Mouse (Mus musculus): ENCODE measurements around the gene Slc25a44. TPM values are rescaled to one million over a fixed set of nuclear protein-coding genes. Genes with fewer than 3 reads are reported as not detected.

The Slc25a44 gene
- polyA plus RNA-seq, 2 experiments, result 19.1 to 21.2 TPM

GRCm38 (mm10) chr3:88450379-88451131 lies 25.6 kb upstream of the Slc25a44 start:
- Histone ChIP-seq H3K4me1 (ENCODE audit: control insufficient read depth, insufficient read depth, low read length) (peaks cover 8% of the 10 kb centered on the region; the same call in 1 of the 2 replicates), H3K9ac (ENCODE audit: low read depth, low read length, severe bottlenecking) (no peak overlapping the region), H3K27ac (replicated peaks; ENCODE audit: low read depth, low read length) (no peak overlapping the region), H3K4me3 (replicated peaks; ENCODE audit: low read length) (no peak overlapping the region), H3K27me3 (ENCODE audit: control insufficient read depth, insufficient read depth, low read length) (no peaks in the 10 kb centered on the region), H3K36me3 (ENCODE audit: control insufficient read depth, insufficient read depth, low read length) (no peaks in the 10 kb centered on the region), H3K4me2 (replicated peaks; ENCODE audit: low read depth, low read length, severe bottlenecking) (no peak overlapping the region), H3K9me3 (ENCODE audit: control insufficient read depth, low read length) (no peaks in the 10 kb centered on the region)
- 80% methylated on average over 12 of the region's 12 CpGs for whole genome bisulfite sequencing
- TF ChIP-seq POLR2A (IDR thresholded peaks at IDR 0.05; ENCODE audit: borderline replicate concordance, extremely low read depth, insufficient read depth, insufficient read length), result no peak
- DNase-seq (ENCODE audit: low spot score) (no peak), ATAC-seq (ENCODE audit: low FRiP score, low read depth) (no peak)

- Histone ChIP-seq H3K4me1 (ENCODE audit: control insufficient read depth, insufficient read depth, low read length) (peaks cover 8% of the 10 kb centered on the region; the same call in 1 of the 2 replicates), H3K4me3 (replicated peaks; ENCODE audit: low read length) (peak overlapping the region; percentile 40), H3K27me3 (ENCODE audit: control insufficient read depth, insufficient read depth, low read length) (no peaks in the 10 kb centered on the region), H3K9ac (ENCODE audit: low read depth, low read length, severe bottlenecking) (peak overlapping the region; percentile 55), H3K27ac (replicated peaks; ENCODE audit: low read depth, low read length) (peak overlapping the region; percentile 59; the same call in 1 of the 2 replicates), H3K9me3 (ENCODE audit: control insufficient read depth, low read length) (no peaks in the 10 kb centered on the region), H3K4me2 (replicated peaks; ENCODE audit: low read depth, low read length, severe bottlenecking) (peak overlapping the region; percentile 60), H3K36me3 (ENCODE audit: control insufficient read depth, insufficient read depth, low read length) (no peaks in the 10 kb centered on the region)
- TF ChIP-seq POLR2A (IDR thresholded peaks at IDR 0.05; ENCODE audit: borderline replicate concordance, extremely low read depth, insufficient read depth, insufficient read length), result peak; percentile 57; the same call in 1 of the 2 replicates
- DNase-seq (ENCODE audit: low spot score) (peak; percentile 73), ATAC-seq (ENCODE audit: low FRiP score, low read depth) (peak; percentile 90)
- 7% methylated on average over 20 of the region's 21 CpGs for WGBS
These were observed 24.6 kb upstream of the Slc25a44 start for GRCm38 (mm10) chr3:88449395-88450023.

GRCm38 (mm10) chr3:88448443-88448842 lies 23.5 kb upstream of the Slc25a44 start:
- WGBS, result 85% methylated on average over 8 of the region's 8 CpGs
- H3K9me3 ChIP-seq (ENCODE audit: control insufficient read depth, low read length), result no peaks in the 10 kb centered on the region
- no peaks in the 10 kb centered on the region for H3K36me3 ChIP-seq (ENCODE audit: control insufficient read depth, insufficient read depth, low read length)
- no peak overlapping the region for H3K4me3 ChIP-seq (replicated peaks; ENCODE audit: low read length)
- peaks cover 8% of the 10 kb centered on the region; the same call in 1 of the 2 replicates for H3K4me1 ChIP-seq (ENCODE audit: control insufficient read depth, insufficient read depth, low read length)
- H3K27ac ChIP-seq (replicated peaks; ENCODE audit: low read depth, low read length), result no peak overlapping the region
- no peak for ATAC-seq (ENCODE audit: low FRiP score, low read depth)
- H3K27me3 ChIP-seq (ENCODE audit: control insufficient read depth, insufficient read depth, low read length), result no peaks in the 10 kb centered on the region
- no peak for TF ChIP-seq POLR2A (IDR thresholded peaks at IDR 0.05; ENCODE audit: borderline replicate concordance, extremely low read depth, insufficient read depth, insufficient read length)
- H3K4me2 ChIP-seq (replicated peaks; ENCODE audit: low read depth, low read length, severe bottlenecking), result no peak overlapping the region
- DNase-seq (ENCODE audit: low spot score), result no peak
- no peak overlapping the region for H3K9ac ChIP-seq (ENCODE audit: low read depth, low read length, severe bottlenecking)

- DNase-seq (ENCODE audit: low spot score) (no peak), ATAC-seq (ENCODE audit: low FRiP score, low read depth) (no peak)
- Histone ChIP-seq H3K4me1 (ENCODE audit: control insufficient read depth, insufficient read depth, low read length) (peaks cover 8% of the 10 kb centered on the region; the same call in 1 of the 2 replicates), H3K9ac (ENCODE audit: low read depth, low read length, severe bottlenecking) (no peak overlapping the region), H3K4me2 (replicated peaks; ENCODE audit: low read depth, low read length, severe bottlenecking) (no peak overlapping the region), H3K27ac (replicated peaks; ENCODE audit: low read depth, low read length) (no peak overlapping the region), H3K4me3 (replicated peaks; ENCODE audit: low read length) (no peak overlapping the region), H3K36me3 (ENCODE audit: control insufficient read depth, insufficient read depth, low read length) (no peaks in the 10 kb centered on the region), H3K9me3 (ENCODE audit: control insufficient read depth, low read length) (no peaks in the 10 kb centered on the region), H3K27me3 (ENCODE audit: control insufficient read depth, insufficient read depth, low read length) (no peaks in the 10 kb centered on the region)
- WGBS, result 60% methylated on average over 8 of the region's 8 CpGs
- no peak for TF ChIP-seq POLR2A (IDR thresholded peaks at IDR 0.05; ENCODE audit: borderline replicate concordance, extremely low read depth, insufficient read depth, insufficient read length)
These were observed 22.8 kb upstream of the Slc25a44 start for GRCm38 (mm10) chr3:88447676-88448183.

- Histone ChIP-seq H3K4me1 (ENCODE audit: control insufficient read depth, insufficient read depth, low read length) (peaks cover 8% of the 10 kb centered on the region; the same call in 1 of the 2 replicates), H3K27ac (replicated peaks; ENCODE audit: low read depth, low read length) (no peak overlapping the region), H3K36me3 (ENCODE audit: control insufficient read depth, insufficient read depth, low read length) (0 out of 2 replicates have a peak, but pooled peaks cover 3% of the 10 kb centered on the region), H3K4me2 (replicated peaks; ENCODE audit: low read depth, low read length, severe bottlenecking) (no peak overlapping the region), H3K9ac (ENCODE audit: low read depth, low read length, severe bottlenecking) (no peak overlapping the region), H3K4me3 (replicated peaks; ENCODE audit: low read length) (no peak overlapping the region), H3K27me3 (ENCODE audit: control insufficient read depth, insufficient read depth, low read length) (no peaks in the 10 kb centered on the region), H3K9me3 (ENCODE audit: control insufficient read depth, low read length) (no peaks in the 10 kb centered on the region)
- no peak for TF ChIP-seq POLR2A (IDR thresholded peaks at IDR 0.05; ENCODE audit: borderline replicate concordance, extremely low read depth, insufficient read depth, insufficient read length)
- WGBS, result 75% methylated on average over 8 of the region's 8 CpGs
- no peak for ATAC-seq (ENCODE audit: low FRiP score, low read depth)
- DNase-seq (ENCODE audit: low spot score), result no peak
These were observed 21.7 kb upstream of the Slc25a44 start for GRCm38 (mm10) chr3:88446471-88447123.

Data from limb, embryonic 14.5 days (tissue).